Mouse (Mus musculus) left cerebral cortex, postnatal 25 days (tissue): Measurements from ENCODE around the gene Pradc1. TPM values are rescaled to one million over a fixed set of nuclear protein-coding genes. Genes with fewer than 3 reads are reported as not detected.

Experiments used
- DNase-seq, 2 experiments: peaks; one replicate each; pipeline ENCODE4 v3.0.0; 2022; ENCODE audit warnings: low spot score in 2 of 2, mixed read lengths in 1 of 2
- intact Hi-C: fragments of 180-260 bp; cut with DNase I; formaldehyde crosslinking; loops from one replicate; pipeline ENCODE4 v1.15.1; 2025
- total RNA-seq, 2 experiments: library from RNA; stranded (reverse); gene quantifications; 2 replicates each; pipeline ENCODE4 v1.2.3; 2021

Gene Pradc1
- total RNA-seq: 10 to 100 TPM; 25.6 to 28.5 TPM

- peak; percentile 98 to 99 for DNase-seq
- intact Hi-C loops: loop anchor here (1.0 to 10.0 kb wide), 2 partner anchors 50 to 463 kb away; partner anchors contain the start of genes Fbxo41, Nat8f1 and Tprkb
Measured at GRCm38 (mm10) chr6:85451664-85452410, at the start of gene Pradc1. Gene Pradc1 (minus strand): TSS chr6:85451970.

- intact Hi-C loops: no loop called here
- DNase-seq: no peak
Measured at GRCm38 (mm10) chr6:85500416-85500815, 48.6 kb upstream of the Pradc1 start.

DNA sequence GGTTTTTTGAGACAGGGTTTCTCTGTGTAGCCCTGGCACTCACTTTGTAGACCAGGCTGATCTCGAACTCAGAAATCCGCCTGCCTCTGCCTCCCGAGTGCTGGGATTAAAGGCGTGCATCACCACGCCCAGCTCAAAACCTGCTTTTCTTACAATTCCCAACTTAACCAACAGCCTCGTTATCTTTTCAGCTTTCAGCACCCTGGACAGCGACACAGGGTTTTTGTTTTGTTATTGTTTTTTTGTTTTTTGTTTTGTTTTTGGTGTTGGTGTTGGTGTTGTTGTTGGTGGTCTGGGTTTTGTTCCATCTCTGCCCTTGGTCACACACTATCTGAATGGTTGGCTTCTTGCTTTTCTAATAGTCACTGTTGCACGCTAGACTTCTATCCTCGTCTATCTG lies 46.4 kb upstream of the Pradc1 start:
- DNase-seq: no peak
- intact Hi-C loops: no loop called here

DNA sequence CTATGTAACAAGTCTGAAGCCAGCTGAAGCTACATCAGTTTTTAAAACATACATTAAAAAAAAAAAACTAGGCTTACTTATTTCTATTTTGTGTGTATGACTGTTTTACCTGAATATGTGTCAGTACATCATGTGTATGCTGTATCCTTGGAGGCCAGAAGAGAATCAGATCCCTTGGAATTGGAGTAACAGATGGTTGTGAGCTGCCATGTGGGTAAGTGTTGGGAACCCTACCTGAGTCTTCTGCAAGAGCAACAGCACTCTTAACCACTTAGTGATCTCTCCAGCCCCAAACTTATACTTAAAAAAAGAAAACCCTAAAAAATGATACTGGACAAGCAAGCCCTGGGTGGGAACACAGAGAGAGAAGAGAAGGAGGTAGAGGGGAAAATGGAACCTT lies 45.2 kb upstream of the Pradc1 start:
- intact Hi-C loops: no loop called here
- DNase-seq: no peak

GRCm38 (mm10) chr6:85491606-85492005 lies 39.8 kb upstream of the Pradc1 start:
- intact Hi-C loops: no loop called here
- no peak for DNase-seq

GRCm38 (mm10) chr6:85490252-85490651 lies 38.5 kb upstream of the Pradc1 start:
- DNase-seq: no peak
- intact Hi-C loops: no loop called here

- intact Hi-C loops: no loop called here
- DNase-seq: no peak
Measured at GRCm38 (mm10) chr6:85489717-85490116, 37.9 kb upstream of the Pradc1 start.

DNA sequence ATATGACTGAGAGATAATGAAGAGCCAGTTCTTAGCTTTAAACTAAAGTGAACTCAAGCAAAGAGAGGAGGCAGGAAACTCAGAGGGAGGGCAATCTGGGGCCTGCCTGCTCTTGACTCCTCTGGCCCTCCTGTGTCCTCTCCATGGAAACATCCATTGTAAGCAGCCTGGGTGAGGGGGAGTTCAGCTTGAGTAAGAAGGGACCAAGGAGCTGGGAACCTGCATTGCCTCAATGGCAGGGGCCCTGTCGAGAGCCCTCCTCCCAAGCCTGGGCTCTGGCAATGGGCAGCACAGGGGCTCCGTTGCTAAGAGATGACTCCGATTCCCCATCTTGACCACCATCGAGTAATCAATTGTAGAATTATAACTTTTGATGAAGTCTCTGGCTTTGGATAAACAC lies 36.7 kb upstream of the Pradc1 start:
- no peak for DNase-seq
- intact Hi-C loops: no loop called here

- intact Hi-C loops: no loop called here
- DNase-seq: no peak
Measured at GRCm38 (mm10) chr6:85485738-85486137, 34.0 kb upstream of the Pradc1 start.

- intact Hi-C loops: no loop called here
- DNase-seq: no peak
Measured at GRCm38 (mm10) chr6:85483843-85484721, 32.3 kb upstream of the Pradc1 start.

- DNase-seq: no peak
- intact Hi-C loops: no loop called here
Measured at GRCm38 (mm10) chr6:85480685-85481084, 28.9 kb upstream of the Pradc1 start.

DNA sequence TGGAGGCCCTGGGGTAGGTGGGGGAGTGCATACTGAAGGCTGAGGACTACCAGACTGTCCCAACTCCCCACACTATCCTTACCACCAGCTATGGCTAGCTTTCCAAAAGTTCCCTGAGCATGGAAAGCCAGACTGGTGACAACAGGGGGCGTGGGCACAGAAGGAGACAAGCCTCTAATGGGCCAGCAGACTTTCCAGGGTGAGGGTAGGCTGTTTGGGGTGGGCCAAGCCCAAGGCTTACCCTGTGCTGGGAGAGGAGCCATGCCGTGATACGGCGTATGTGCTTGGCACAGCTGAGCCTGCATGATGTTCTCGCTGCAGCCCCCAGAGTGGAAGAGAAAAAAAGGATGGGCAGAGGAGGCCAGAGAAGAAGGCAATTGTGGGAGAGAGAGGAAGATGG lies 28.2 kb upstream of the Pradc1 start:
- DNase-seq: no peak
- intact Hi-C loops: no loop called here

DNA sequence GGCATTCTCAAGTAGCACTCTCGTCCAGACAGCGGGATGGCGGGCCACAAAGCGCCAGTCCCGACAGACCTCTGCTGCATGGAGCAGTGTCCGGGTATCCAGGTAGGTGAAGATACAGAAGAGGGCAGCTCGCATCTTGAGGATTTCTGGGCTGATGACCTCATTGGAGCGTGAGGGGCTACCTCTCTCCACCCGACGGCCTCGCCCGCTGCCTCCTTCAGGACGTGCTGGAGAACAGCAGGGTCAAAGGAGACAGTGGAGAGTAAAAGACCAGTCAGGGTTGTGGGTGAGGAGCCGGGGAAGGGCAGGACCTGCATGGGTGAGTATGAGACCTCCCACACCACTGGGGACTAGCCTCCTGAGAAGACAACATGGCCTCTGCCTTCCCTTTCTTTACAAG lies 26.6 kb upstream of the Pradc1 start:
- intact Hi-C loops: no loop called here
- no peak for DNase-seq

DNA sequence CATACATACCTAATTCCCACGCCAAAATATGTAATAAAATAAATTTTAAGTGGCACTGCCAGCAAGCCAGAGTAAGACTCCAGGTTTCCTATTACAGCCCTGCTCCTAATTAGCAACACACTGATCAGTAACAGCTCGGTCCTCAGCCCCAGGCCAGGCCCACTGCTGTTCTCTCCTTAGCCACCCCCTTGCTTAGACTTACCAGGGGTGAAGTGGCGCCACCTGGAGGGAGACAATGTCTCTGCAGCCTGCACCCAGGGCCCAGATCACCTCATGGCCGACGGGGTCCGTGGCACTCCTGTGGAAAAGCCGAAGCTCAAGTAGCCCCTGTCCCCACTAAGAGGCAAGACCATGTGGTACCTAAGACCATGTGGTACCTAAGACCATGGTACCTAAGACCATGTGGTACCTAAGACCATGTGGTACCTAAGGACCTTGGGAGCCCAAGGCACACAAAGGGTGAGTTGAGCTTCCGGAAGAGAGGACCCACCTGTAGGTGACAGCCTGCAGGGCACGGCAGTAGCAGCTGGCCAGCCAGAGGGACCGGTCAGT lies 25.7 kb upstream of the Pradc1 start:
- intact Hi-C loops: no loop called here
- DNase-seq: no peak

DNA sequence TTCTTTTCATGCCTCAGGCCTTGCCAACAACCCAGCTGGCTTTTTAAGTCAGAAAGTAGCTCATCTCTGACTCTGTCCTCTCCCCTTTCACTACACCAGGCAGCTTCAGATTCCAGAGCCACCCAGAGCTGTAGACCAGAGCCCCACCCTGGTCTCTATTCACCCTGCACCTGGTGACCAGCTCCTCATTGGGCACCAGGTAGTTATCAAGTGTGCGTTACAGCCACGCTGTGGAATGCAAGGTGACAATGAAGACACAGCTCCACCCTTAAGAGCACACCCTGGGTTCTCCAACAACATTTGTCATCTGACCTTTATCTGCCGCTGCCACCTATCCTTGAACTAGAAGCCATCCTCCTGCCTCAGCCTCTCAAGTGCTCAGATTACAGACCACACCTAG lies 23.8 kb upstream of the Pradc1 start:
- intact Hi-C loops: no loop called here
- no peak for DNase-seq

- intact Hi-C loops: no loop called here
- DNase-seq: no peak
Measured at GRCm38 (mm10) chr6:85472542-85472941, 20.8 kb upstream of the Pradc1 start.

- intact Hi-C loops: no loop called here
- DNase-seq: no peak
Measured at GRCm38 (mm10) chr6:85471962-85472361, 20.2 kb upstream of the Pradc1 start.

DNA sequence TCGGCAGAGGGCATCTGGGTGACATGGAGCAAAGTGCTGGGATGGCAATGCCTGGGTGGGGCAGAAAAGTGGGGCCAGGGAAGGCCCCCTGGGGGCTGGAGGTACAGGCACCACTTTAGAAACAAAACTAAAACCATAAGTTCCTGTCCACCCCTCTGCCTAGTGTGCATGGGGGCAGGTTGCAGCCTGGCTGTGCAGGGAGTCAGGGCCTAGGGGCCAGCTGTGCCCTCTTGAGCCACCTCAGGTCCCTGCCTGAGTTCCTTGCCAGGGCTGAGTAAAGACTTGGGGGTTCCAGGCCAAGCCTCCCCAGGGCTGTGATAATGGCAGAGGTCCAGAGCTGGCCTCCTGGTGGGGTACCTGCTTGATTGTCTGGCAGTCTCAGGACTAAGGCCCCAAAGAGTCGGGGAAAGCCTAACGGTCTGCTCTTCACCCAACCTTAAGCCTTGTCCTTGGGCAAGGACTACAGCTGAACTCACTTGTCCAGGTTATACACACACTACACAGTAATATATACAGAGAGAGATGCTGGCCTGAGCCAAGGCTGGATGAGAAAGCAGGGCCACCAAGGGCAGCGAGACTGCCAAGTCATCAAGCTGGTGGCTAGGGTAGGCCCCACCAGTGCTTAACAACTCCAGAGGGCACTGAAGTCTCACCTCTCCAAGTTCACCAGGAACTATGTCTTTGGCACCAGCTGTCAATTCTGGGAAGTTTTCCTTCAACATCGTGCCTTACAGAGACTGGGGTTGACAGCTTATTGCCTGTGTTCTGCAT lies 18.1 kb upstream of the Pradc1 start:
- no peak for DNase-seq
- intact Hi-C loops: loop anchor here (5.0 kb wide), 1 partner anchor 42 kb away; the partner anchor contains the start of gene Egr4

DNA sequence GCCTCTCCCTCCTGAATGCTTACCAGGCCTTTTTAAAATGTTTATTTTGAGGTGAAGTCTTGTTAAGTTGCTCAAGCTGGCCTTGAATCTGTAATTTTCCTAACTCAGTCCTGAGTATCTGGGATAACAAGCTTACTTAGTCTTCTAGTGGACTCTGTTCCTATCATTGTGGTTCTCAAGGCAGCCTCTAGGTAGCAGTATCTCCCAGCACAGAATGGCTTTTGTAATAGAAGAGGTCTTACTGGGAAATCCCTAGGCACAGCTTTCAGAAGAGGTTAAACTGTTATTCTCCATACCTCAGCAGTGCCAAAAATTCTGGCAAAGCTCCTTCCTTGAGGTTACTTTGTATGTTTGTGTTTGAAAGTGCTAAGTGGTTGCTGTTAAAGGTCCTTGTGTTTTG lies 13.6 kb upstream of the Pradc1 start:
- intact Hi-C loops: loop anchor here (5.0 kb wide), 1 partner anchor 47 kb away; the partner anchor contains the start of gene Egr4
- peak in 1 of 2 experiments; percentile 58 for DNase-seq

DNA sequence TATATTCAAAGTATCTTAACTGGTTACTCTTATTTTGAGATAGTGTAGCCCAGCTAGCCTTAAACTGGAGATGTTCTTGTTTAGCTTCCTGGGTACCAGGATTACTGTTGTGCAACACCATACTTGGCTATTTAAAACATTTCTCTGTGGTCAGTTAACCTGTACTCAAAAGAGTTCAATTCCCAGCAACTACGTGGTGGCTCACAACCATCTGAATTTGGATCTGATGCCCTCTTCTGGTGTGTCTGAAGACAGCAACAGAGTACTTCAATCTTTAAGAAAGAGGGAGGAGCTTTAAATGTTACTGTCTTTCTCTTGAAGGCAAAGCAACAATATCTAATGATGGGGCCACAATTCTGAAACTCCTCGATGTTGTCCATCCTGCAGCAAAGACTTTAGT lies 7.9 kb upstream of the Pradc1 start:
- DNase-seq: no peak
- intact Hi-C loops: loop anchor here (10.0 kb wide), 1 partner anchor 455 kb away; the partner anchor contains the start of genes Nat8f1 and Tprkb
